In the genomic region with DNA sequence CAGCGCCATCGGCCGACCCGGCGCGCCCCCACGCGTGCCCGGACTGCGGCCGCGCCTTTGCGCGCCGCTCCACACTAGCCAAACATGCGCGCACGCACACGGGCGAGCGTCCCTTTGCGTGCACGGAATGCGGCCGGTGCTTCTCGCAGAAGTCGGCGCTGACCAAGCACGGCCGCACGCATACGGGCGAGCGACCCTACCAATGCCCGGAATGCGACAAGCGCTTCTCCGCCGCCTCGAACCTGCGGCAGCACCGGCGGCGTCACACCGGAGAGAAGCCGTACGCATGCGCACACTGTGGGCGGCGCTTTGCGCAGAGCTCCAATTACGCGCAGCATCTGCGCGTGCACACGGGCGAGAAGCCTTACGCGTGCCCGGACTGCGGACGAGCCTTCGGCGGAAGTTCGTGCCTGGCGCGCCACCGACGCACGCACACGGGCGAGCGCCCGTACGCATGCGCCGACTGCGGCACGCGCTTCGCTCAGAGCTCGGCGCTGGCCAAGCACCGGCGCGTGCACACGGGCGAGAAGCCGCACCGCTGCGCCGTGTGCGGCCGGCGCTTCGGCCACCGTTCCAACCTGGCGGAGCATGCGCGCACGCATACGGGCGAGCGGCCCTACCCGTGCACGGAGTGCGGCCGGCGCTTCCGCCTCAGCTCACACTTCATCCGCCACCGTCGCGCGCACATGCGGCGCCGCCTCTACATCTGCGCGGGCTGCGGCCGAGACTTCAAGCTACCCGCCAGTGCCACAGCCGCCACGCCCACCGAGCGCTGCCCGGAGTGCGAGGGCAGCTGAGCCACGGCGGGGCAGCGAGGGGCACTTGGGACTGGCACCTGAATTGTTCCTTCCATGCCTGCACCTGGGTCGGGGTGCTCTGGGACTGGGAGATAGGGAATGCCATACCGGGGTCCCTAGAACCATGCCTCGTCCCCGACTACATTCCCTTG, we compare ENCODE assay signal across 8 mouse cellular contexts. TPM values are rescaled to one million over a fixed set of nuclear protein-coding genes. Genes with fewer than 3 reads are reported as not detected.
DNase-seq lines count a peak whose midpoint lies in the region; ATAC-seq and TF ChIP-seq lines count a peak whose summit lies in the region.

No protein-coding gene starts in this region.

- peak; percentile 78 for TF ChIP-seq POLR2A in myocyte (IDR thresholded peaks at IDR 0.05; ENCODE audit: insufficient read length, low read depth)

- H3K9ac ChIP-seq in heart, embryonic 13.5 days = peak overlapping the region; percentile 88
- H3K9ac ChIP-seq in kidney, postnatal 0 days (ENCODE audit: low read depth, low read length) = peak overlapping the region; percentile 69
- peak overlapping the region; percentile 75 for H3K9ac ChIP-seq in liver, embryonic 11.5 days (ENCODE audit: low read depth, low read length)

- peak overlapping the region; percentile 87 for H3K4me2 ChIP-seq in heart, embryonic 13.5 days
- peak overlapping the region; percentile 92 for H3K4me2 ChIP-seq in kidney, postnatal 0 days (ENCODE audit: low read length)
- H3K4me2 ChIP-seq in liver, embryonic 11.5 days = peak overlapping the region; percentile 87
- H3K4me2 ChIP-seq in myocyte (ENCODE audit: low read depth) = peak overlapping the region; percentile 92

- peaks cover 43% of the 10 kb centered on the region for H3K36me3 ChIP-seq in heart, embryonic 13.5 days
- no peaks in the 10 kb centered on the region for H3K36me3 ChIP-seq in kidney, postnatal 0 days (ENCODE audit: insufficient read depth, low read length)
- peaks cover 13% of the 10 kb centered on the region for H3K36me3 ChIP-seq in liver, embryonic 11.5 days (ENCODE audit: control insufficient read depth, insufficient read depth, low read length)
- no peaks in the 10 kb centered on the region for H3K36me3 ChIP-seq in myocyte (ENCODE audit: control insufficient read depth, insufficient read depth)

- H3K4me3 ChIP-seq in brown adipose tissue, adult 24 weeks (ENCODE audit: insufficient read depth, low read depth, low read length) = peak overlapping the region; percentile 73
- peak overlapping the region; percentile 62 for H3K4me3 ChIP-seq in heart, embryonic 13.5 days
- H3K4me3 ChIP-seq in kidney, postnatal 0 days (replicated peaks; ENCODE audit: low read depth, low read length) = peak overlapping the region; percentile 59
- peak overlapping the region; percentile 49 for H3K4me3 ChIP-seq in liver, embryonic 11.5 days (ENCODE audit: low read depth, low read length)
- H3K4me3 ChIP-seq in myocyte = peak overlapping the region; percentile 23

- under 1% methylated on average over 136 of the region's 136 CpGs for WGBS in heart, embryonic 13.5 days
- WGBS in kidney, postnatal 0 days = under 1% methylated on average over 120 of the region's 136 CpGs
- WGBS in liver, embryonic 11.5 days = under 1% methylated on average over 131 of the region's 136 CpGs

- ATAC-seq in erythroid progenitor cell, adult 5-6 weeks (replicated peaks; ENCODE audit: low FRiP score, poor library complexity, severe bottlenecking) = peak; percentile 90
- ATAC-seq in heart, embryonic 13.5 days (ENCODE audit: extremely low read depth, insufficient number of reproducible peaks, low FRiP score, low TSS enrichment) = peak; percentile 84
- peak; percentile 95 for ATAC-seq in kidney, postnatal 0 days (replicated peaks; ENCODE audit: low FRiP score, low read depth)
- peak; percentile 89 for ATAC-seq in liver, embryonic 11.5 days (replicated peaks; ENCODE audit: low FRiP score)

- no peaks in the 10 kb centered on the region for H3K27me3 ChIP-seq in heart, embryonic 13.5 days (replicated peaks)
- H3K27me3 ChIP-seq in kidney, postnatal 0 days (ENCODE audit: insufficient read depth, low read length) = no peaks in the 10 kb centered on the region
- no peaks in the 10 kb centered on the region for H3K27me3 ChIP-seq in liver, embryonic 11.5 days (replicated peaks; ENCODE audit: control insufficient read depth, insufficient read depth, low read length)
- no peaks in the 10 kb centered on the region for H3K27me3 ChIP-seq in myocyte (ENCODE audit: control insufficient read depth, insufficient read depth, insufficient read length)

- H3K79me2 ChIP-seq in myocyte (ENCODE audit: control insufficient read depth, insufficient read depth) = no peaks in the 10 kb centered on the region

- peak overlapping the region; percentile 42 for H3ac ChIP-seq in myocyte (ENCODE audit: control insufficient read depth, insufficient read length)

- H3K4me1 ChIP-seq in brown adipose tissue, adult 24 weeks (ENCODE audit: control insufficient read depth, insufficient read depth, insufficient read length, low read length) = no peaks in the 10 kb centered on the region
- peaks cover 16% of the 10 kb centered on the region for H3K4me1 ChIP-seq in heart, embryonic 13.5 days
- H3K4me1 ChIP-seq in kidney, postnatal 0 days (replicated peaks; ENCODE audit: insufficient read depth, low read length) = peaks cover 9% of the 10 kb centered on the region; the same call in 1 of the 2 replicates
- peaks cover 32% of the 10 kb centered on the region for H3K4me1 ChIP-seq in liver, embryonic 11.5 days (replicated peaks; ENCODE audit: control insufficient read depth, insufficient read depth, low read length)

- DNase-seq in CD4-positive, CD25-positive, alpha-beta regulatory T cell, adult 2 months (ENCODE audit: low read depth, low spot score) = peak; percentile 99
- DNase-seq in kidney, postnatal 0 days (ENCODE audit: low spot score) = peak; percentile 98
- DNase-seq in liver, embryonic 11.5 days (ENCODE audit: low spot score) = peak; percentile 88
- DNase-seq in spleen, postnatal 4 days (ENCODE audit: low spot score in 2 of 2) = peak; percentile 93 to 97

- peak overlapping the region; percentile 2; the same call in 1 of the 2 replicates for H3K27ac ChIP-seq in brown adipose tissue, adult 24 weeks (replicated peaks; ENCODE audit: low read depth, low read length)
- H3K27ac ChIP-seq in heart, embryonic 13.5 days (replicated peaks) = peak overlapping the region; percentile 85
- H3K27ac ChIP-seq in kidney, postnatal 0 days = peak overlapping the region; percentile 88
- H3K27ac ChIP-seq in liver, embryonic 11.5 days (ENCODE audit: low read depth, low read length) = peak overlapping the region; percentile 88

- no peaks in the 10 kb centered on the region for H3K9me3 ChIP-seq in heart, embryonic 13.5 days
- no peaks in the 10 kb centered on the region for H3K9me3 ChIP-seq in kidney, postnatal 0 days (replicated peaks; ENCODE audit: low read length)
- H3K9me3 ChIP-seq in liver, embryonic 11.5 days (ENCODE audit: control insufficient read depth, low read length) = no peaks in the 10 kb centered on the region

- TF ChIP-seq CTCF in kidney, postnatal 0 days (IDR thresholded peaks at IDR 0.05; ENCODE audit: low read depth) = peak; percentile 11; the same call in 1 of the 2 replicates

RNA-seq across cellular contexts. Expression of gene Dctpp1, which starts 6.4 kb away (rescaled TPM):
- polyA plus RNA-seq in brown adipose tissue, adult 24 weeks (2012; ENCODE audit: insufficient read depth, insufficient read length, missing spikeins) = 38.1 and 41.3 TPM in 2 replicates
- total RNA-seq in erythroid progenitor cell, adult 5-6 weeks (2015; ENCODE audit: low replicate concordance) = 12.2 and 21.6 TPM in 2 replicates
- 6.2 and 11.1 TPM in 2 replicates for total RNA-seq in erythroid progenitor cell, adult 5-6 weeks (2017; ENCODE audit: low replicate concordance)
- polyA plus RNA-seq in heart, embryonic 13.5 days (2015; fragmentation: Nextera tagmentation; extraction: Ambion mirVana) = 161 and 179 TPM in 2 replicates
- polyA plus RNA-seq in kidney, postnatal 0 days (2015; fragmentation: Nextera tagmentation; extraction: Ambion mirVana) = 146 and 157 TPM in 2 replicates
- 266 and 275 TPM in 2 replicates for polyA plus RNA-seq in liver, embryonic 11.5 days (2014; fragmentation: Nextera tagmentation; extraction: Ambion mirVana)
- polyA plus RNA-seq in myocyte (2012; fragmentation: generic; extraction: Trizol) = 76.9 TPM

RNA-seq across cellular contexts. Expression of gene Zfp771, which starts 10.0 kb away (rescaled TPM):
- polyA plus RNA-seq in brown adipose tissue, adult 24 weeks (2012; ENCODE audit: insufficient read depth, insufficient read length, missing spikeins) = 7.1 and 14.4 TPM in 2 replicates
- total RNA-seq in erythroid progenitor cell, adult 5-6 weeks (2015; ENCODE audit: low replicate concordance) = 4.0 TPM in 1 of 2 replicates, not detected in the other
- total RNA-seq in erythroid progenitor cell, adult 5-6 weeks (2017; ENCODE audit: low replicate concordance) = 0.26 TPM in 1 of 2 replicates, not detected in the other
- polyA plus RNA-seq in heart, embryonic 13.5 days (2015; fragmentation: Nextera tagmentation; extraction: Ambion mirVana) = 32.6 and 32.9 TPM in 2 replicates
- polyA plus RNA-seq in kidney, postnatal 0 days (2015; fragmentation: Nextera tagmentation; extraction: Ambion mirVana) = 46.2 and 49.3 TPM in 2 replicates
- 45.9 and 47.3 TPM in 2 replicates for polyA plus RNA-seq in liver, embryonic 11.5 days (2014; fragmentation: Nextera tagmentation; extraction: Ambion mirVana)
- 34.9 TPM for polyA plus RNA-seq in myocyte (2012; fragmentation: generic; extraction: Trizol)

RNA-seq across cellular contexts. Expression of gene Sephs2, which starts 19.8 kb away (rescaled TPM):
- 125 and 144 TPM in 2 replicates for polyA plus RNA-seq in brown adipose tissue, adult 24 weeks (2012; ENCODE audit: insufficient read depth, insufficient read length, missing spikeins)
- total RNA-seq in erythroid progenitor cell, adult 5-6 weeks (2015; ENCODE audit: low replicate concordance) = 16.8 and 18.0 TPM in 2 replicates
- total RNA-seq in erythroid progenitor cell, adult 5-6 weeks (2017; ENCODE audit: low replicate concordance) = 25.8 and 29.0 TPM in 2 replicates
- polyA plus RNA-seq in heart, embryonic 13.5 days (2015; fragmentation: Nextera tagmentation; extraction: Ambion mirVana) = 57.1 and 61.6 TPM in 2 replicates
- 207 and 215 TPM in 2 replicates for polyA plus RNA-seq in kidney, postnatal 0 days (2015; fragmentation: Nextera tagmentation; extraction: Ambion mirVana)
- 178 and 203 TPM in 2 replicates for polyA plus RNA-seq in liver, embryonic 11.5 days (2014; fragmentation: Nextera tagmentation; extraction: Ambion mirVana)
- 17.2 TPM for polyA plus RNA-seq in myocyte (2012; fragmentation: generic; extraction: Trizol)

RNA-seq across cellular contexts. Expression of gene Sept1, which starts 21.2 kb away (rescaled TPM):
- 10.9 and 19.3 TPM in 2 replicates for polyA plus RNA-seq in brown adipose tissue, adult 24 weeks (2012; ENCODE audit: insufficient read depth, insufficient read length, missing spikeins)
- total RNA-seq in erythroid progenitor cell, adult 5-6 weeks (2015; ENCODE audit: low replicate concordance) = 36.0 and 65.2 TPM in 2 replicates
- total RNA-seq in erythroid progenitor cell, adult 5-6 weeks (2017; ENCODE audit: low replicate concordance) = 24.0 and 44.4 TPM in 2 replicates
- polyA plus RNA-seq in heart, embryonic 13.5 days (2015; fragmentation: Nextera tagmentation; extraction: Ambion mirVana) = 23.1 and 23.2 TPM in 2 replicates
- polyA plus RNA-seq in kidney, postnatal 0 days (2015; fragmentation: Nextera tagmentation; extraction: Ambion mirVana) = 16.7 and 20.5 TPM in 2 replicates
- 14.9 and 17.5 TPM in 2 replicates for polyA plus RNA-seq in liver, embryonic 11.5 days (2014; fragmentation: Nextera tagmentation; extraction: Ambion mirVana)
- polyA plus RNA-seq in myocyte (2012; fragmentation: generic; extraction: Trizol) = 2.2 TPM

RNA-seq across cellular contexts. Expression of gene Zfp553, which starts 21.2 kb away (rescaled TPM):
- polyA plus RNA-seq in brown adipose tissue, adult 24 weeks (2012; ENCODE audit: insufficient read depth, insufficient read length, missing spikeins) = 3.3 and 3.4 TPM in 2 replicates
- total RNA-seq in erythroid progenitor cell, adult 5-6 weeks (2015; ENCODE audit: low replicate concordance) = 2.5 and 2.9 TPM in 2 replicates
- total RNA-seq in erythroid progenitor cell, adult 5-6 weeks (2017; ENCODE audit: low replicate concordance) = 0.77 and 10.0 TPM in 2 replicates
- polyA plus RNA-seq in heart, embryonic 13.5 days (2015; fragmentation: Nextera tagmentation; extraction: Ambion mirVana) = 21.4 and 24.1 TPM in 2 replicates
- 22.3 and 25.1 TPM in 2 replicates for polyA plus RNA-seq in kidney, postnatal 0 days (2015; fragmentation: Nextera tagmentation; extraction: Ambion mirVana)
- 17.2 TPM in 2 replicates for polyA plus RNA-seq in liver, embryonic 11.5 days (2014; fragmentation: Nextera tagmentation; extraction: Ambion mirVana)
- polyA plus RNA-seq in myocyte (2012; fragmentation: generic; extraction: Trizol) = 11.4 TPM

Comparison
In these comparisons a context has a peak if more than half of its experiments do, and no peak if none do; other contexts are left out.
1. Peak in every context shown above with its lines: DNase-seq, ATAC-seq, H3K4me3 ChIP-seq and H3K27ac ChIP-seq.
2. H3K27ac ChIP-seq: peak in every context shown above with its lines; median percentile 88 in kidney, postnatal 0 days; 88 in liver, embryonic 11.5 days; 85 in heart, embryonic 13.5 days; 2 in brown adipose tissue, adult 24 weeks.
3. H3K4me3 ChIP-seq: peak in every context shown above with its lines; median percentile 73 in brown adipose tissue, adult 24 weeks; 62 in heart, embryonic 13.5 days; 59 in kidney, postnatal 0 days; 49 in liver, embryonic 11.5 days; 23 in myocyte.